Mouse (Mus musculus) E14TG2a.4 (cell line): ENCODE measurements at regions not wholly inside any gene's neighbourhood (a gene's known extent, or its start where the extent isn't known, plus 50 kb on each side); places are given as distances from the start of the nearest gene placed in this dataset.

ENCODE experiments used
- H3K27me3 ChIP-seq: 2 replicates; pipeline ENCODE4 v1.6.1; 2014; ENCODE audit warnings: low read length, control low read depth; ENCODE audit not compliant: insufficient read depth
- H3K36me3 ChIP-seq: 2 replicates; pipeline ENCODE4 v1.6.1; 2014; ENCODE audit warnings: low read length, control low read depth; ENCODE audit not compliant: insufficient read depth
- H3K4me1 ChIP-seq: replicated peaks from 2 replicates; pipeline ENCODE4 v1.6.1; 2014; ENCODE audit warnings: low read depth, low read length, control low read depth
- H3K4me3 ChIP-seq: replicated peaks from 2 replicates; pipeline ENCODE4 v1.5.1; 2014; ENCODE audit warnings: mild to moderate bottlenecking, low read length
- H3K9me3 ChIP-seq: 2 replicates; pipeline ENCODE4 v1.6.1; 2014; ENCODE audit warnings: low read length, control low read depth
- CTCF ChIP-seq: conservative IDR thresholded peaks from 2 replicates; pipeline ENCODE4 v1.5.1; 2014; ENCODE audit warnings: low read length
- NANOG ChIP-seq: IDR thresholded peaks from 2 replicates; pipeline ENCODE4 v1.6.1; 2014; ENCODE audit warnings: borderline replicate concordance, low read length, mixed read lengths
- POU5F1 ChIP-seq: IDR thresholded peaks from 2 replicates; pipeline ENCODE4 v1.6.1; 2014; ENCODE audit warnings: low read length, borderline replicate concordance

DNA sequence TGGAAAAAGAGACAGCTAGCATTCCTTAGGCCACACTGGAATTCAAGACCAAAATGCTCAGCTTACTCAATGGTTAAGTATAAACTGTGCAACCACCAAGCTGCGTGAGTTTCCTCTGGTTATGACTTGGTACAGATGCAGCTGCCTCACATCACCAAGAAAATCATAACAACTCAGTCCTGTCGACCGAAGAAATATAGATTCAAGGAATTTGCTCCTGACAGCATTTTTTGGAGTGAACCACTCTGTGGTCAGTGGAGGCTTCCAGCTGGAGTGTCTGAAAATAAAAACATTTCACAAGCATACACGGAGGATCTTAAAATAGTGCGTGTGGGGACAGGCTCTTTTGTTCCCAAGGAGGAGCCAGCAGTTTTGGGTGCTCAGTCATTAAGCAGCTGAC lies 253.8 kb downstream of the Bckdhb start:
- no peaks in the 10 kb centered on the region for H3K36me3 ChIP-seq
- H3K27me3 ChIP-seq, result no peaks in the 10 kb centered on the region
- no peak overlapping the region for H3K4me3 ChIP-seq
- no peaks in the 10 kb centered on the region for H3K9me3 ChIP-seq
- no peaks in the 10 kb centered on the region for H3K4me1 ChIP-seq
- TF ChIP-seq CTCF (no peak), POU5F1 (no peak), NANOG (no peak)

GRCm38 (mm10) chr9:84179238-84179637 lies 254.3 kb downstream of the Bckdhb start:
- no peaks in the 10 kb centered on the region for H3K4me1 ChIP-seq
- TF ChIP-seq POU5F1 (no peak), CTCF (no peak), NANOG (no peak)
- H3K9me3 ChIP-seq, result no peaks in the 10 kb centered on the region
- no peak overlapping the region for H3K4me3 ChIP-seq
- no peaks in the 10 kb centered on the region for H3K36me3 ChIP-seq
- H3K27me3 ChIP-seq, result no peaks in the 10 kb centered on the region

GRCm38 (mm10) chr9:84183637-84184374 lies 258.9 kb downstream of the Bckdhb start:
- Histone ChIP-seq H3K36me3 (no peaks in the 10 kb centered on the region), H3K27me3 (no peaks in the 10 kb centered on the region), H3K9me3 (no peaks in the 10 kb centered on the region), H3K4me3 (no peak overlapping the region), H3K4me1 (no peaks in the 10 kb centered on the region)
- TF ChIP-seq CTCF, result no peak
- no peak for TF ChIP-seq POU5F1
- no peak for TF ChIP-seq NANOG

DNA sequence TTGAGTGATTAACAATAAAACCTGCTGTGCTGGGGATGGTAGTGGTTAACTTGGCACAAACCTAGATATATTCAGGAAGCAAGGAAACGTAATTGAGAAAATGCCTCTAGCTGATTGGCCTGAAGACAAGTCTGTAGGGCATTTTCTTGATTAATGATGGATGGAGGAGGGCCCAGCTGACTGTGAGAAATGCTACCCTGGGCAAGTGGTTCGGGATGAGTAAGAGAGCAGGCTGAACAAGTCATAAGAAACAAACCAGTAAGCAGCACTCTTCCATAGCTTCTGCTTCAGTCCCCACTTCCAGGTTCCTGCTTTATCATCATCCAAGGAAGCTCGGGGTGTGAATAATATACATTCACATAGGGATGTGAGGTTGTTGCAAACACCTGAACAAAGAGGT lies 262.6 kb downstream of the Bckdhb start:
- Histone ChIP-seq H3K4me3 (no peak overlapping the region), H3K4me1 (no peaks in the 10 kb centered on the region), H3K36me3 (no peaks in the 10 kb centered on the region), H3K9me3 (no peaks in the 10 kb centered on the region), H3K27me3 (no peaks in the 10 kb centered on the region)
- TF ChIP-seq NANOG (no peak), CTCF (no peak), POU5F1 (no peak)

GRCm38 (mm10) chr9:84193405-84193804 lies 268.5 kb downstream of the Bckdhb start:
- no peaks in the 10 kb centered on the region for H3K9me3 ChIP-seq
- H3K4me3 ChIP-seq, result no peak overlapping the region
- no peaks in the 10 kb centered on the region for H3K36me3 ChIP-seq
- no peaks in the 10 kb centered on the region for H3K27me3 ChIP-seq
- no peak for TF ChIP-seq NANOG
- no peaks in the 10 kb centered on the region for H3K4me1 ChIP-seq

GRCm38 (mm10) chr9:84194716-84195115 lies 269.8 kb downstream of the Bckdhb start:
- Histone ChIP-seq H3K36me3 (no peaks in the 10 kb centered on the region), H3K4me3 (no peak overlapping the region), H3K4me1 (no peaks in the 10 kb centered on the region), H3K9me3 (no peaks in the 10 kb centered on the region), H3K27me3 (no peaks in the 10 kb centered on the region)
- no peak for TF ChIP-seq CTCF
- TF ChIP-seq NANOG, result no peak
- TF ChIP-seq POU5F1, result no peak

DNA sequence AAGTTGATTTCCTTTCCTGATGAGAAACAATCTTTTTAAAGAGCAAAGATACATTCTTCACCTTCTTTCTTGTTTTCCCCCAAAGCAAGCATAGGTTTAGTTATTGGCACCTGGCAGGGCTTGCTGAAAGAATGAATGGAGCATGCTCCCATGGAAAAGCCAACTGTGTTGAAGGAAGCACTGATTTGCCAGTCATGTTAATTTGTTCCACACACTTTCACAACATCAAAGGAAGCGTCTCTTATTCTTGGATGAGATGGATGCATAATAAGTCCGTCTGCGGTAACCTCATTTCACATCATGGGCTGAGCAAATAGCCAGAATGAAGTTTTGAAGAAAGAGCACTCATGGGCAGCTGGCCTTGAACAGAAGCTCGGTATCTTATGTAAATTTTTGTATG lies 270.4 kb downstream of the Bckdhb start:
- Histone ChIP-seq H3K9me3 (no peaks in the 10 kb centered on the region), H3K27me3 (no peaks in the 10 kb centered on the region), H3K4me3 (no peak overlapping the region), H3K4me1 (no peaks in the 10 kb centered on the region), H3K36me3 (no peaks in the 10 kb centered on the region)
- no peak for TF ChIP-seq CTCF
- TF ChIP-seq NANOG, result no peak
- TF ChIP-seq POU5F1, result no peak

- Histone ChIP-seq H3K4me3 (no peak overlapping the region), H3K36me3 (no peaks in the 10 kb centered on the region), H3K9me3 (no peaks in the 10 kb centered on the region), H3K27me3 (no peaks in the 10 kb centered on the region), H3K4me1 (no peaks in the 10 kb centered on the region)
- TF ChIP-seq POU5F1 (no peak), NANOG (no peak), CTCF (no peak)
These were observed 275.3 kb downstream of the Bckdhb start for GRCm38 (mm10) chr9:84200208-84200607.

- H3K36me3 ChIP-seq, result no peaks in the 10 kb centered on the region
- TF ChIP-seq CTCF (no peak), POU5F1 (no peak), NANOG (no peak)
- H3K4me1 ChIP-seq, result no peaks in the 10 kb centered on the region
- H3K9me3 ChIP-seq, result no peaks in the 10 kb centered on the region
- no peaks in the 10 kb centered on the region for H3K27me3 ChIP-seq
- H3K4me3 ChIP-seq, result no peak overlapping the region
These were observed 279.1 kb downstream of the Bckdhb start for GRCm38 (mm10) chr9:84204056-84204455.
